Mouse (Mus musculus): ENCODE measurements around the gene Pld6. TPM values are rescaled to one million over a fixed set of nuclear protein-coding genes. Genes with fewer than 3 reads are reported as not detected.
"Not testable (repeated sequence)": the region's sequence is repeated elsewhere in the genome, so short reads cannot be mapped to it uniquely, and the experiment has no call there.

Pld6 gene
- total RNA-seq, 2 experiments from 2014 or later: 0.90 to 2.1 TPM

DNA sequence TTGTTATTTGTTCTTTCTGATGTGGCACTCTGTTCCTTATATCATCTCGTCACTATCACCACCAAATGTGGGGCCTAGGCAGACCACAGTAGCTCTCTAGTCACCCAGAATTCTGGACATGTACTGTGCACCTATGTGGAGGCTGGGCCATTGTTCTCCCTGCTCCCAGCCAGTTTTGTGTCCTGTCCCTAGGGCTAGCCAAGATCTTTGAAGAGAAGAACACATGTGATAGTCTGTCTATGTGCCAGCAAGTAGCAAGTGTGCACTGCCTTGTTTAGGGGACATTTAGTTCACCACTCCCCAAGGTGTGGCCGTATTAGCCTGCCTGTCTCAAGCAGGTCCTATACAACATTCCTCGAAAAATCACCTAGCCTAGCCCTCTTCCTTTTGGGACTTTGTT is 38.4 kb downstream of the Pld6 start:
- no peak for DNase-seq (ENCODE audit: low spot score in 2 of 2)

DNA sequence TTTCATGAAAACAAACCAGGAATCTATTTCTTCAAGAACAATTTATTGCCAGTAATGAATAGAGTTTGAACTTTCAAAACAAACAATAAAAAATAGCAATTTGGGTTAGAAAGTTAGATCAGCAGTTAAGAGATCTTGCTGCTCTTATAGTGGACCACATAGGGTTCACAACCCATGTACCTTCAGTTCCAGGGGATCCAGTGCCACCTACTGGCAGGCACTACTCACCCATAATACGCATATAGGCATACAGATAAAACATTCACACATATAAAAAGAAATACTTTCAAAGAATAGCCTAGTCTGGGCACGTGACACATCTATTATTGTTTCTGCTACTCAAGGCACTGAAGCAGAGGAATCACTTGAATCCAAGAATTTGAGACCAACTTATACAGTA is 40.8 kb downstream of the Pld6 start:
- peak; percentile 23 to 63 for DNase-seq (ENCODE audit: low spot score in 2 of 2)

DNA sequence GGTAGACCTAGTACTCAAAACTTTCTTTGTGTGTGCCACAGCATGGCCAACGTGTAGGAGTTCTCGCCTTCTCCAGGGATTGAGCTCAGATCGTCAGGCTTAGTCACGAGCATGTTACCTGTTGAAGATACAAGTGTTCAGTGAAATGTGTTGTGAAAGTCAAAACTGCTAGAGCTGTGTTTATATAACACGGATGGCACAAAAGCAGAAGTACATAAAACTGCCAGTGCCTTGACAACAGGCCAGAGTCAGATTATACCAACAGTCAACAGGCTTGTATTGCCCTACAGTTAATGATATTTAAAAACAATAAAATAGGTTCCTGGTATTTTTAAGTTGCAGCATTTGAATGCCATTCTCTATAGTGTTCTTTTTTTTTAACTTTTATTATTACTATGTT is 41.6 kb downstream of the Pld6 start:
- no peak for DNase-seq (ENCODE audit: low spot score in 2 of 2)

DNA sequence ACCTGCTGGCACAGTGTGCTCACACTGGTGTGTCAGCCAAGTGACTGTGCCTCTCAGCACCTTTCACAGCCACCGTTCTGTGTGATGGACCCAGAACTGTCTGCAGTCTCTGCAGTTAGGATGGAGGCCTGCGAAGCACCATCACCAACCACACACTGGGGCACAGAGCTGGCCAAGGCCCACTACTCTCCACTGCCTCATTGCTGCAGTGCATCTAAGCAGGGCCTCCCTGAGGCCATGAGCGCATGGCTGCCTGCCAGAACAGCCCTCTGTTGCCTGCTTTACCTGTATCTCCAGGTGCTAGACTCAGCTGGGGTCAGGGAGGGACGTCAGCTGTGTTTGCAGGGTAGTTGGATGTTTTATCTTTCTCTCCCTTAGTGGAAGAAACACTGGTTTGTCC is 43.1 kb downstream of the Pld6 start:
- no peak for DNase-seq (ENCODE audit: low spot score in 2 of 2)

DNA sequence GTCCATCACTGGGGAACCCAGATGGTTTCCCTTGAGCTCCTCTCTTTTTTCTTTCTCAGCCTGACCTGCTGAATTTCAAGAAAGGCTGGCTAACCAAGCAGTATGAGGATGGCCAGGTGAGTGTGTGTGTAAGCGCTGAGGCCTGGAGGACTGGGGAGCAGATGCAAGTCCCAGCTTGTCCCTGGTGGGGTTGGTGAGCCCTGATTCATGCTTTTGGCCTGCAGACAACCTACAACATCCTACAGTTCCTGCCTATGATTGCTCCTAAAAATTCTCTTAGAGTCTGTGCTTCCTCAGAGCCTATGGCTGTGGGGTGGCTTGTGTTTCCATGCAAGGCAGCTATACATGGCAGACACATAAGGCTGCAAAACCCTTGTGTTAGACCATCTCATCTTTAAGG is 43.7 kb downstream of the Pld6 start:
- no peak for DNase-seq (ENCODE audit: low spot score in 2 of 2)

DNA sequence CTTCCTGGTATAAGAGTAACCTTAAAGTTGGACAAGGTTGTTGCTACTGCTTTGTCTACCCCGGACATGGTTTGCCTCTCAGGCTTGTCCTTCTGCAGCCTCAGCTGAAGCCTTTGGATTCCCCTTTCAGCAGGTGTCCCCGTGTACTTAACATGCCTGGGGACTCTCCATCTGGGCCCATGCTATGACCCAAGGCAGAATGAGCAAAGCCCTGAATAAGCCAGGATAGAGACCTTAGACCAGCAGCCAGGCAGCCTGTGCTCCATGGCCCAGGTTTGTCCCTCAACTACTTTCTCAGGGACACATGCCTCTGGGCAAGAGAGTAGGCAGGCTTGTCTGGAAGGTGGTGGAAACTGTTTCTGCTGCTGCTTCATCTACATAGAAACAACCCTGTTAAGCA is 44.1 kb downstream of the Pld6 start:
- no peak for DNase-seq (ENCODE audit: low spot score in 2 of 2)

DNA sequence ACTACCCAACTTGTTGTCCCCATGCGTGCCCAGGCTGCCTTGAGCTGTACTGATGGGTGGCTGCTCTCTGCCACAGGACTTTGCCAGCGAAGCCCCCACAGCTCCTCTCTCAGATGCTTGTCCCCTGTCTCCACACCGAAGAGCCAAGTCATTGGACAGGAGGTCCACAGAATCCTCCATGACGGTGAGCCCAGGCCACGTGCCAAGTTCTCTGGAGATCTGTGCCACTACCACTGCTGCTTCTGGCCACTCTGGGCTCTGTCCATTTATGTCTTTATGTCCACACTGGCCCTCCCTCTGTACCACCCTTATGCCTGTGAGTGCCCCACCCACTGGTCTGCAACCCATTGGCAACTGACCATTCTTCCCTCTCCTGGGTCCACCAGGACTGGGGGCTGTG is 45.5 kb downstream of the Pld6 start:
- DNase-seq (ENCODE audit: low spot score in 2 of 2): no peak

DNA sequence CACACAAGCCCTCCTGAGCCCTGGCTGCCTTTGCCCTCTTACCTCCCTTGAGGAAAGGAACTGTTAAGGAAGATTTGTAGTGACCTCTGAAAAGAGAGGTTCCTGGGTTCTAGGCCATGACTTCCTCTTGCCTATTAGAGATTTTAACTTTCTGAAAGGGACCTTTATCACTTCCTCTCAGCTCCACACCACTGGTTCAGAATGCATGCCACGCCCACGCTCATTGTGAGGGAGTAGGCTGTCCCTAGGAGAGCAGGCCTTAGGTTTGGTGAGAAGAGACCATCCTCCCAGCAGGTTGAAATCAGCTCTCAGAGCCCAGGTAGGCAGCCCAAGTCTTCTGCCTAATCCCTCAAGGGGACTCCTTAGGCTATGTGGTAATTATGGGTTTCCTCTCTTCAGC is 47.4 kb downstream of the Pld6 start:
- DNase-seq (ENCODE audit: low spot score in 2 of 2): no peak

DNA sequence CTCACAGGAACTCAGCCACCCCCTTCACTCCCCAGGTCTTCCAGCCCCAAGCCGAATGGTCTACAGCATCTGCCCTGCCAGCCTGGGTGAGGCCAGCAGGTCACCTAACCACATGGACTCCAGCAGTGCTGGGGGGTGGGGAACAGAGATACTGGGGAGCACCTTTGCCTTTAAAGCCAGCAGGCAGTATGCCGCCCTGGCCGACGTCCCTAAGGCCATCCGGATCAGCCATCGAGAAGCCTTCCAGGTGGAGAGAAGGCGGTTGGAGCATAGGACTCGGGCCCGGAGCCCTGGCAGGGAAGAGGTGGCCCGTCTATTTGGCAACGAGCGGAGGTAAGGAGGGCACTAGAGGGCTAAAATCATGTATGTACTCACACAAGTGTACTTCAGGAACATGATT is 50.2 kb downstream of the Pld6 start:
- no peak for DNase-seq (ENCODE audit: low spot score in 2 of 2)

DNA sequence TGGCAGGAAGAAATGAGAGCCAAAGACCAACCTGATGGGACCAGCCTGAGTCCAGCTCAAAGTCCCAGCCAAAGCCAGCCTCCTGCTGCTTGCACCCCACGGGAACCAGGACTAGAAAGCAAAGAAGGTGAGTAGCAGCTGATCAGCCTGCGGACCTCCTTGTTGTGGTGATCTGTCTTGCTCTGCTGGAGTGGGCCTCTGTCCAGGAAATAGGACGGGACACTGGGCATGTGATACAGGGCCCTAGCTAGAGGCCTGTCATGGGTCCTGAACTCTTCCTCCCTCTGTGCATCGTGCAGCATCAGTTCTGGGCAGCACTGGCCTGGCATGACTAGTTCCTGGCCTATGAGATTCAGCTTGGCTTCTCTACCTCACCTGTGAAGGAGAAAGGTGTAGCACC is 51.5 kb downstream of the Pld6 start:
- not testable (repeated sequence) for DNase-seq (ENCODE audit: low spot score in 2 of 2)

DNA sequence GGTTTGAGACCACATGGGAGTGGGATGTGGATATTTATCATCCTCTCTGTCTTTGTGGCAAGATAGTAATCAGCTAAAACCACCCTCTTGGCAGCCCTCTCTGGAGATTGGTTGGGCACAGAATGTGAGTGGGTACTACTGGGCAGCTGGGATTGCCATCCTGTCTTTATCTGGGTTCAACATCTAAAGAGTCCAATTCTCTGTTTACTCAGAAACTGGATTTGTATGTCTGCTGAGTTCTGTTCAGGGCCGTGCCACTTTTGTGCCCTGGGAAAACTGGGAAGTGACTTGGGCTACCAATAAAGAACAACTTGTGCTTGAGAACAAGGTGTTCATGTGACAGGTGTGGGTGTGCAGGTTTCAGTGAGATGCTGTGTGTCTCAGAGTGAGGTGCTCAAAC is 53.1 kb downstream of the Pld6 start:
- DNase-seq (ENCODE audit: low spot score in 2 of 2): no peak

Other genes with a start within 250 kb of the Pld6 start
- gene Nlrp3, start 246.1 kb downstream of the Pld6 start, total RNA-seq (2021): under 1 TPM; 0.96 to 0.99 TPM
- gene Olfr222, start 211.4 kb downstream of the Pld6 start, total RNA-seq (2021): not detected
- not detected for gene Olfr223, start 194.4 kb downstream of the Pld6 start, total RNA-seq (2021)
- 100 to 1,000 TPM; 200 to 219 TPM for gene Mprip, start 126.3 kb downstream of the Pld6 start, total RNA-seq (2021)
- 10 to 100 TPM; 85.5 to 99.0 TPM for gene Flcn, start 22.4 kb upstream of the Pld6 start, total RNA-seq (2021)
- 10 to 100 TPM; 27.7 to 29.9 TPM for gene Nt5m, start 51.8 kb upstream of the Pld6 start, total RNA-seq (2021)
- 10 to 100 TPM; 81.4 to 86.3 TPM for gene Cops3, start 52.2 kb upstream of the Pld6 start, total RNA-seq (2021)
- 10 to 100 TPM; 23.3 to 24.3 TPM for gene Med9, start 160.6 kb upstream of the Pld6 start, total RNA-seq (2021)
- 10 to 100 TPM; 17.5 to 20.2 TPM for gene Rasd1, start 177.3 kb upstream of the Pld6 start, total RNA-seq (2021)

Data from adrenal gland, adult 18-20 months (tissue).